Mouse (Mus musculus): ENCODE results near the gene Atp8b4.

Gene Atp8b4

GRCm38 (mm10) chr2:126500521-126500920 lies at the start of gene Atp8b4:
TSS of gene Atp8b4 (minus strand) at chr2:126500674.
- in situ Hi-C loops (cut with MboI, MseI), result no loop called here

GRCm38 (mm10) chr2:126549681-126550080 lies 49.2 kb upstream of the Atp8b4 start:
- in situ Hi-C loops (cut with MboI, MseI), result loop anchor here in 1 of 2 experiments (5.0 kb wide), 1 partner anchor 282 kb away; no protein-coding TSS in a partner anchor

GRCm38 (mm10) chr2:126546392-126546791 lies 45.9 kb upstream of the Atp8b4 start:
- in situ Hi-C loops (cut with MboI, MseI), result loop anchor here in 1 of 2 experiments (5.0 kb wide), 1 partner anchor 279 kb away; no protein-coding TSS in a partner anchor

- in situ Hi-C loops (cut with MboI, MseI), result loop anchor here in 1 of 2 experiments (5.0 kb wide), 1 partner anchor 278 kb away; no protein-coding TSS in a partner anchor
Measured at GRCm38 (mm10) chr2:126545297-126545696, 44.8 kb upstream of the Atp8b4 start.

GRCm38 (mm10) chr2:126542211-126542610 lies 41.7 kb upstream of the Atp8b4 start:
- in situ Hi-C loops (cut with MboI, MseI), result no loop called here

GRCm38 (mm10) chr2:126540390-126540925 lies 40.0 kb upstream of the Atp8b4 start:
- in situ Hi-C loops (cut with MboI, MseI), result no loop called here

GRCm38 (mm10) chr2:126537654-126538053 lies 37.2 kb upstream of the Atp8b4 start:
- in situ Hi-C loops (cut with MboI, MseI), result no loop called here

- in situ Hi-C loops (cut with MboI, MseI), result no loop called here
Measured at GRCm38 (mm10) chr2:126530581-126530980, 30.1 kb upstream of the Atp8b4 start.

GRCm38 (mm10) chr2:126527461-126527860 lies 27.0 kb upstream of the Atp8b4 start:
- in situ Hi-C loops (cut with MboI, MseI), result loop anchor here in 1 of 2 experiments (10.0 kb wide), 1 partner anchor 1183 kb away; no protein-coding TSS in a partner anchor

- in situ Hi-C loops (cut with MboI, MseI), result loop anchor here in 1 of 2 experiments (10.0 kb wide), 1 partner anchor 1179 kb away; no protein-coding TSS in a partner anchor
Measured at GRCm38 (mm10) chr2:126524271-126524670, 23.8 kb upstream of the Atp8b4 start.

- in situ Hi-C loops (cut with MboI, MseI), result loop anchor here in 1 of 2 experiments (10.0 kb wide), 1 partner anchor 1178 kb away; no protein-coding TSS in a partner anchor
Measured at GRCm38 (mm10) chr2:126523101-126523745, 22.7 kb upstream of the Atp8b4 start.

- in situ Hi-C loops (cut with MboI, MseI), result loop anchor here in 1 of 2 experiments (10.0 kb wide), 1 partner anchor 1177 kb away; no protein-coding TSS in a partner anchor
Measured at GRCm38 (mm10) chr2:126522056-126522455, 21.6 kb upstream of the Atp8b4 start.

- in situ Hi-C loops (cut with MboI, MseI), result loop anchor here in 1 of 2 experiments (10.0 kb wide), 1 partner anchor 1177 kb away; no protein-coding TSS in a partner anchor
Measured at GRCm38 (mm10) chr2:126521471-126521870, 21.0 kb upstream of the Atp8b4 start.

GRCm38 (mm10) chr2:126520828-126521227 lies 20.4 kb upstream of the Atp8b4 start:
- in situ Hi-C loops (cut with MboI, MseI), result loop anchor here in 1 of 2 experiments (10.0 kb wide), 1 partner anchor 1176 kb away; no protein-coding TSS in a partner anchor

GRCm38 (mm10) chr2:126519872-126520581 lies 19.6 kb upstream of the Atp8b4 start:
- in situ Hi-C loops (cut with MboI, MseI), result loop anchor here (10.0 kb wide), 2 partner anchors 335 to 1175 kb away; no protein-coding TSS in a partner anchor

GRCm38 (mm10) chr2:126515069-126515826 lies 14.8 kb upstream of the Atp8b4 start:
- in situ Hi-C loops (cut with MboI, MseI), result loop anchor here in 1 of 2 experiments (10.0 kb wide), 1 partner anchor 330 kb away; no protein-coding TSS in a partner anchor

GRCm38 (mm10) chr2:126508228-126508627 lies 7.8 kb upstream of the Atp8b4 start:
- in situ Hi-C loops (cut with MboI, MseI), result no loop called here

- in situ Hi-C loops (cut with MboI, MseI), result no loop called here
Measured at GRCm38 (mm10) chr2:126507477-126507876, 7.0 kb upstream of the Atp8b4 start.

GRCm38 (mm10) chr2:126505156-126505555 lies 4.7 kb upstream of the Atp8b4 start:
- in situ Hi-C loops (cut with MboI, MseI), result no loop called here

GRCm38 (mm10) chr2:126499730-126500129 lies 744 bp downstream of the Atp8b4 start:
- in situ Hi-C loops (cut with MboI, MseI), result no loop called here

All from T-helper 17 cell (primary cell).